Mouse (Mus musculus): ENCODE data around the gene Rapgef5.

The Rapgef5 gene

GRCm38 (mm10) chr12:117598190-117598589 lies 81.9 kb downstream of the Rapgef5 start:
- in situ Hi-C loops (cut with MseI, MboI), result no loop called here

- in situ Hi-C loops (cut with MseI, MboI), result no loop called here
Measured at GRCm38 (mm10) chr12:117605966-117606365, 89.7 kb downstream of the Rapgef5 start.

GRCm38 (mm10) chr12:117612715-117613114 lies 96.4 kb downstream of the Rapgef5 start:
- in situ Hi-C loops (cut with MseI, MboI), result no loop called here

- in situ Hi-C loops (cut with MseI, MboI), result no loop called here
Measured at GRCm38 (mm10) chr12:117619523-117620023, 103.3 kb downstream of the Rapgef5 start.

- in situ Hi-C loops (cut with MseI, MboI), result no loop called here
Measured at GRCm38 (mm10) chr12:117622972-117623371, 106.7 kb downstream of the Rapgef5 start.

- in situ Hi-C loops (cut with MseI, MboI), result no loop called here
Measured at GRCm38 (mm10) chr12:117627311-117627710, 111.0 kb downstream of the Rapgef5 start.

- in situ Hi-C loops (cut with MseI, MboI), result no loop called here
Measured at GRCm38 (mm10) chr12:117628321-117629093, 112.2 kb downstream of the Rapgef5 start.

GRCm38 (mm10) chr12:117632133-117632532 lies 115.9 kb downstream of the Rapgef5 start:
- in situ Hi-C loops (cut with MseI, MboI), result no loop called here

- in situ Hi-C loops (cut with MseI, MboI), result no loop called here
Measured at GRCm38 (mm10) chr12:117636139-117636772, 120.0 kb downstream of the Rapgef5 start.

GRCm38 (mm10) chr12:117636969-117637368 lies 120.7 kb downstream of the Rapgef5 start:
- in situ Hi-C loops (cut with MseI, MboI), result no loop called here

GRCm38 (mm10) chr12:117638833-117639232 lies 122.6 kb downstream of the Rapgef5 start:
- in situ Hi-C loops (cut with MseI, MboI), result no loop called here

- in situ Hi-C loops (cut with MseI, MboI), result no loop called here
Measured at GRCm38 (mm10) chr12:117639356-117640121, 123.3 kb downstream of the Rapgef5 start.

GRCm38 (mm10) chr12:117642512-117642911 lies 126.2 kb downstream of the Rapgef5 start:
- in situ Hi-C loops (cut with MseI, MboI), result no loop called here

GRCm38 (mm10) chr12:117645771-117646170 lies 129.5 kb downstream of the Rapgef5 start:
- in situ Hi-C loops (cut with MseI, MboI), result no loop called here

GRCm38 (mm10) chr12:117653920-117654472 lies 137.7 kb downstream of the Rapgef5 start:
- in situ Hi-C loops (cut with MseI, MboI), result no loop called here

GRCm38 (mm10) chr12:117656935-117657334 lies 140.7 kb downstream of the Rapgef5 start:
- in situ Hi-C loops (cut with MseI, MboI), result no loop called here

GRCm38 (mm10) chr12:117657766-117658165 lies 141.5 kb downstream of the Rapgef5 start:
- in situ Hi-C loops (cut with MseI, MboI), result no loop called here

- in situ Hi-C loops (cut with MseI, MboI), result no loop called here
Measured at GRCm38 (mm10) chr12:117658821-117659220, 142.5 kb downstream of the Rapgef5 start.

GRCm38 (mm10) chr12:117660361-117660760 lies 144.1 kb downstream of the Rapgef5 start:
- in situ Hi-C loops (cut with MseI, MboI), result no loop called here

- in situ Hi-C loops (cut with MseI, MboI), result no loop called here
Measured at GRCm38 (mm10) chr12:117661871-117662270, 145.6 kb downstream of the Rapgef5 start.

- in situ Hi-C loops (cut with MseI, MboI), result no loop called here
Measured at GRCm38 (mm10) chr12:117663637-117664036, 147.4 kb downstream of the Rapgef5 start.

- in situ Hi-C loops (cut with MseI, MboI), result no loop called here
Measured at GRCm38 (mm10) chr12:117664644-117665043, 148.4 kb downstream of the Rapgef5 start.
